Mouse (Mus musculus) small intestine, adult 2 months (tissue): ENCODE measurements at regions not wholly inside any gene's neighbourhood (a gene's known extent, or its start where the extent isn't known, plus 50 kb on each side); places are given as distances from the start of the nearest gene placed in this dataset.
"Not testable (repeated sequence)": the region's sequence is repeated elsewhere in the genome, so short reads cannot be mapped to it uniquely, and the experiment has no call there.

Experiments
- H3K27ac ChIP-seq: fragments of 200-500 bp; 2 replicates; pipeline ENCODE4 v1.5.1; 2012; ENCODE audit warnings: low read depth, low read length, control low read depth, inconsistent platforms; ENCODE audit not compliant: insufficient read depth
- H3K27me3 ChIP-seq: fragments of 200-500 bp; 2 replicates; pipeline ENCODE4 v1.6.1; 2012; ENCODE audit warnings: mild to moderate bottlenecking, moderate library complexity, low read length, inconsistent platforms; ENCODE audit not compliant: control insufficient read depth, insufficient read depth
- H3K36me3 ChIP-seq: fragments of 200-500 bp; 2 replicates; pipeline ENCODE4 v1.6.1; 2012; ENCODE audit warnings: mild to moderate bottlenecking, low read length, control low read depth, inconsistent platforms; ENCODE audit not compliant: control insufficient read depth, insufficient read depth
- H3K4me1 ChIP-seq: fragments of 200-500 bp; 2 replicates; pipeline ENCODE4 v1.6.1; 2012; ENCODE audit warnings: low read length, inconsistent platforms, mixed read lengths; ENCODE audit not compliant: control insufficient read depth, insufficient read depth, insufficient read length
- H3K4me3 ChIP-seq: fragments of 200-500 bp; 2 replicates; pipeline ENCODE4 v1.5.1; 2012; ENCODE audit warnings: low read depth, mild to moderate bottlenecking, control low read depth, inconsistent platforms, low read length, moderate library complexity
- CTCF ChIP-seq: fragments of 200-500 bp; IDR thresholded peaks from 2 replicates; pipeline ENCODE4 v1.5.1; 2012; ENCODE audit warnings: low read depth, mild to moderate bottlenecking, control low read depth, inconsistent platforms, low read length, moderate library complexity, mixed read lengths; ENCODE audit not compliant: insufficient replicate concordance, insufficient read length; ENCODE audit errors: extremely low read depth
- POLR2A ChIP-seq: fragments of 200-500 bp; IDR thresholded peaks from 2 replicates; pipeline ENCODE4 v1.6.1; 2012; ENCODE audit warnings: low read depth, mild to moderate bottlenecking, control low read depth, inconsistent platforms, low read length, moderate library complexity
- WGBS: fragments of 180-500 bp; shearing (Covaris S2); methylation state at CpG from one replicate; pipeline ENCODE4 v1.1.7; 2018; 5-methylcytosine and 5-hydroxymethylcytosine counted together

GRCm38 (mm10) chr4:131176701-131177100 lies 232.5 kb downstream of the Matn1 start:
- no peaks in the 10 kb centered on the region for H3K36me3 ChIP-seq
- no peaks in the 10 kb centered on the region for H3K27me3 ChIP-seq
- WGBS: 53% methylated on average over 3 of the region's 3 CpGs
- no peaks in the 10 kb centered on the region for H3K4me1 ChIP-seq
- H3K4me3 ChIP-seq: no peak overlapping the region
- TF ChIP-seq POLR2A: no peak
- no peak for TF ChIP-seq CTCF
- no peak overlapping the region for H3K27ac ChIP-seq

DNA sequence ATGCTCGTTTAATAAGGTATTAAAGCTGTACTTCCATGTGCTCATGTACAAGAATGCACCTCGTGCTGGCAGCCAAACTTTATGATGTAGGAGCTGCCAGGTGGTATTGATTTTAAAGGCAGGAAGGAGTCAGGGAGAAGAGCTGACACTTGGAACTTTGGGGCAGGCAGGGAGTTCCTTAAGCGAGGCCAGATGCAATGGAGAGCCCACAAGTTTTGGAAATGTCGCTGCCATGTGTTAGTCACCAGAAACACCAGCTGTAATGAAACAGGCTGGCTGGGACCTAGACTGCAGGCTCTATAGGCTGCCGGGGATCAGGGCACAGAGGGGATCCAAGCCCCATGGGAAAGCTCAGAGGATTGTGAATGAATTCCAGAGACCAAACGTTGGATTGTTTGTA lies 233.7 kb downstream of the Matn1 start:
- 45% methylated on average over 6 of the region's 6 CpGs for WGBS
- no peaks in the 10 kb centered on the region for H3K4me1 ChIP-seq

DNA sequence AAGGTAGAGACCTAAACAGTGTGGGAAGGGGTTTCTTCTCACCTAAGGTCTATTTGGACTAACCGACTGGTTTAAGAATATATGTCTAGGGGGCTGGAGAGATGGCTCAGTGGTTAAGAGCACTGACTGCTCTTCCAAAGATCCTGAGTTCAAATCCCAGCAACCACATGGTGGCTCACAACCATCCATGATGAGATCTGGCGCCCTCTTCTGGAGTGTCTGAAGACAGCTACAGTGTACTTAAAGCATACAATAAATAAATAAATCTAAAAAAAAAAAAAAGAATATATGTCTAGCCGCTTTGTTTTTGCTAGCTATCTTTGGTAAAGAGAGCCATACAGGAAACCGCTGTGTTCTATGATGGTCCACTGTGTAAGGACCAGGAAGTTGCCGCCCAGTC lies 234.5 kb downstream of the Matn1 start:
- not testable (repeated sequence) for H3K36me3 ChIP-seq, H3K27me3 ChIP-seq, H3K4me3 ChIP-seq, H3K27ac ChIP-seq, H3K4me1 ChIP-seq
- WGBS: 76% methylated on average over 5 of the region's 5 CpGs

More for the DNA sequence above, 233.7 kb downstream of the Matn1 start:
- no peaks in the 10 kb centered on the region for H3K36me3 ChIP-seq
- H3K4me3 ChIP-seq: no peak overlapping the region
- H3K27ac ChIP-seq: no peak overlapping the region
- no peaks in the 10 kb centered on the region for H3K27me3 ChIP-seq
- TF ChIP-seq POLR2A: no peak
- no peak for TF ChIP-seq CTCF

DNA sequence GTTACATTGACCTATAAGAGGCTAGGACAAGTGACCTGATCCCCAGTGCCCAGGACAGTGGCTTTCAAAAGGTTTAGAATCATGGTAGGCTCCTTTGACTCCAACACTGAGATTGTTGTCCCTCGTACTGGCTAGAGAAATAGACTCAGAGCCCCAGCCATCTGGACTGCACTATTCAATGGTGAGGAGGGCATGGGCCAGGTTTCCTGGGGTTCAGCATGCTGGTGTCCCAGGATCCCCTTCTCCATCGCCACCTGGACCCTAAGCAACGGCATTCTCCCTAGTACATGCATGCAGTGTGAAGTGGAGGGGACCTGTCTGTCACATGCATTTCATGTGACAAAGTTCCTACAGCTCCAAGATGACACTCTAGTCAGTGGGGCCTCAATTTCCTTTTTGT lies 243.9 kb downstream of the Matn1 start:
- Histone ChIP-seq H3K27ac (no peak overlapping the region), H3K36me3 (no peaks in the 10 kb centered on the region), H3K27me3 (no peaks in the 10 kb centered on the region), H3K4me1 (no peaks in the 10 kb centered on the region), H3K4me3 (no peak overlapping the region)
- TF ChIP-seq POLR2A: no peak
- no peak for TF ChIP-seq CTCF
- 75% methylated on average over 3 of the region's 3 CpGs for WGBS

GRCm38 (mm10) chr4:131191106-131191880 lies 247.1 kb downstream of the Matn1 start:
- Histone ChIP-seq H3K27ac (no peak overlapping the region), H3K36me3 (no peaks in the 10 kb centered on the region), H3K4me3 (no peak overlapping the region), H3K4me1 (no peaks in the 10 kb centered on the region), H3K27me3 (no peaks in the 10 kb centered on the region)
- TF ChIP-seq POLR2A (no peak), CTCF (no peak)
- WGBS: 57% methylated on average over 13 of the region's 13 CpGs

DNA sequence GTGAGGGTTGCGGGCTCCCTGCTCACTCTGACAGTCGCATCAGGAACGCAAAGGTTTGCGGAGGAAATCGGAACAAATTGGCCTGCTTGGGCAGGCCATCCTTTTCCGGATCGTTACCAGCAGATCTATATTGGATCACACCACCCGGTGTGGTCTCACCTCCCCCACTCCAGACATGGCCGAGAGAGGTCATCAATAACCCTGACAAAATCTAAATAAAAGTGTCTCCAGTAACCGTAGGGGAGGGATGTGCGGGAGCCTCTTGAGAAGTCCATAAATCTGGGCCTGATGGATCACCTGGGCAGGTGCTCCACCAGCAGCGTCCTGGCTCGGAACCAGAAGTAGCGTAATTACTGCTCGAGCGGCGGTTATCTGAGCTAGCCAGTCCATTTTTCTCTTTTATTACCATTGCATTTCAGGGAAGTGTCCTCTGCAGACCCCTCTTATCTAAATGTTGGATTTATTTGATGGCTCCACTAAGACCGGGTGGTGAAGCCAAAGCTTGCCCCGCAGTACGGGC lies 249.8 kb downstream of the Matn1 start:
- 53% methylated on average over 20 of the region's 20 CpGs for WGBS
- H3K36me3 ChIP-seq: no peaks in the 10 kb centered on the region
- no peak overlapping the region for H3K4me3 ChIP-seq
- no peaks in the 10 kb centered on the region for H3K4me1 ChIP-seq
- no peaks in the 10 kb centered on the region for H3K27me3 ChIP-seq
- no peak for TF ChIP-seq CTCF
- no peak for TF ChIP-seq POLR2A
- H3K27ac ChIP-seq: no peak overlapping the region

- Histone ChIP-seq H3K27me3 (no peaks in the 10 kb centered on the region), H3K4me3 (no peak overlapping the region), H3K36me3 (no peaks in the 10 kb centered on the region), H3K27ac (no peak overlapping the region), H3K4me1 (no peaks in the 10 kb centered on the region)
- TF ChIP-seq POLR2A: no peak
- no peak for TF ChIP-seq CTCF
- WGBS: 77% methylated on average over 4 of the region's 4 CpGs
These were observed 252.0 kb downstream of the Matn1 start for GRCm38 (mm10) chr4:131196147-131196546.

- no peak overlapping the region for H3K27ac ChIP-seq
- WGBS: 87% methylated on average over 12 of the region's 12 CpGs
- no peaks in the 10 kb centered on the region for H3K36me3 ChIP-seq
- H3K4me1 ChIP-seq: no peaks in the 10 kb centered on the region
- no peak overlapping the region for H3K4me3 ChIP-seq
- TF ChIP-seq CTCF (no peak), POLR2A (no peak)
- H3K27me3 ChIP-seq: no peaks in the 10 kb centered on the region
These were observed 259.5 kb downstream of the Matn1 start for GRCm38 (mm10) chr4:131203721-131204120.
